Mouse (Mus musculus): Measurements from ENCODE around the gene Nr4a1. TPM values are rescaled to one million over a fixed set of nuclear protein-coding genes. Genes with fewer than 3 reads are reported as not detected.

Gene Nr4a1
- polyA plus RNA-seq, 1 experiment: 16.4 TPM

- Histone ChIP-seq H3K27me3 (ENCODE audit: control insufficient read depth, insufficient read depth, low read length) (no peaks in the 10 kb centered on the region), H3K4me3 (replicated peaks; ENCODE audit: insufficient read depth, low read depth, low read length) (no peak overlapping the region), H3K27ac (ENCODE audit: insufficient read depth, low read length) (no peak overlapping the region), H3K4me1 (ENCODE audit: control insufficient read depth, insufficient read depth, low read length) (no peaks in the 10 kb centered on the region)
- 78% methylated on average over 3 of the region's 3 CpGs for WGBS
- no peak for TF ChIP-seq POLR2A (IDR thresholded peaks at IDR 0.05; ENCODE audit: borderline replicate concordance, insufficient read depth, low read length)
- TF ChIP-seq CTCF (IDR thresholded peaks at IDR 0.05; ENCODE audit: borderline replicate concordance, insufficient read depth, low read depth, low read length): no peak
- DNase-seq: no peak
These were observed 48.1 kb downstream of the Nr4a1 start for GRCm38 (mm10) chr15:101302201-101302600.

- Histone ChIP-seq H3K27ac (ENCODE audit: insufficient read depth, low read length) (no peak overlapping the region), H3K4me1 (ENCODE audit: control insufficient read depth, insufficient read depth, low read length) (no peaks in the 10 kb centered on the region), H3K27me3 (ENCODE audit: control insufficient read depth, insufficient read depth, low read length) (no peaks in the 10 kb centered on the region), H3K4me3 (replicated peaks; ENCODE audit: insufficient read depth, low read depth, low read length) (no peak overlapping the region)
- DNase-seq: no peak
- WGBS: 87% methylated on average over 4 of the region's 4 CpGs
- TF ChIP-seq POLR2A (IDR thresholded peaks at IDR 0.05; ENCODE audit: borderline replicate concordance, insufficient read depth, low read length): no peak
- TF ChIP-seq CTCF (IDR thresholded peaks at IDR 0.05; ENCODE audit: borderline replicate concordance, insufficient read depth, low read depth, low read length): no peak
These were observed 49.8 kb downstream of the Nr4a1 start for GRCm38 (mm10) chr15:101303830-101304229.

GRCm38 (mm10) chr15:101306459-101306858 lies 52.4 kb downstream of the Nr4a1 start:
- H3K4me1 ChIP-seq (ENCODE audit: control insufficient read depth, insufficient read depth, low read length): no peaks in the 10 kb centered on the region
- H3K27ac ChIP-seq (ENCODE audit: insufficient read depth, low read length): no peak overlapping the region
- TF ChIP-seq POLR2A (IDR thresholded peaks at IDR 0.05; ENCODE audit: borderline replicate concordance, insufficient read depth, low read length): no peak
- no peak for TF ChIP-seq CTCF (IDR thresholded peaks at IDR 0.05; ENCODE audit: borderline replicate concordance, insufficient read depth, low read depth, low read length)
- WGBS: 55% methylated on average over 4 of the region's 4 CpGs
- DNase-seq: no peak
- no peaks in the 10 kb centered on the region for H3K27me3 ChIP-seq (ENCODE audit: control insufficient read depth, insufficient read depth, low read length)
- H3K4me3 ChIP-seq (replicated peaks; ENCODE audit: insufficient read depth, low read depth, low read length): no peak overlapping the region

- Histone ChIP-seq H3K4me3 (replicated peaks; ENCODE audit: insufficient read depth, low read depth, low read length) (no peak overlapping the region), H3K27ac (ENCODE audit: insufficient read depth, low read length) (no peak overlapping the region), H3K4me1 (ENCODE audit: control insufficient read depth, insufficient read depth, low read length) (no peaks in the 10 kb centered on the region), H3K27me3 (ENCODE audit: control insufficient read depth, insufficient read depth, low read length) (no peaks in the 10 kb centered on the region)
- TF ChIP-seq CTCF (IDR thresholded peaks at IDR 0.05; ENCODE audit: borderline replicate concordance, insufficient read depth, low read depth, low read length) (no peak), POLR2A (IDR thresholded peaks at IDR 0.05; ENCODE audit: borderline replicate concordance, insufficient read depth, low read length) (no peak)
- no peak for DNase-seq
- WGBS: 76% methylated on average over 13 of the region's 13 CpGs
These were observed 54.6 kb downstream of the Nr4a1 start for GRCm38 (mm10) chr15:101308440-101309348.

- 72% methylated on average over 5 of the region's 5 CpGs for WGBS
- H3K4me1 ChIP-seq (ENCODE audit: control insufficient read depth, insufficient read depth, low read length): no peaks in the 10 kb centered on the region
- no peak overlapping the region for H3K4me3 ChIP-seq (replicated peaks; ENCODE audit: insufficient read depth, low read depth, low read length)
- DNase-seq: no peak
- no peak for TF ChIP-seq POLR2A (IDR thresholded peaks at IDR 0.05; ENCODE audit: borderline replicate concordance, insufficient read depth, low read length)
- TF ChIP-seq CTCF (IDR thresholded peaks at IDR 0.05; ENCODE audit: borderline replicate concordance, insufficient read depth, low read depth, low read length): no peak
- no peaks in the 10 kb centered on the region for H3K27me3 ChIP-seq (ENCODE audit: control insufficient read depth, insufficient read depth, low read length)
- H3K27ac ChIP-seq (ENCODE audit: insufficient read depth, low read length): no peak overlapping the region
These were observed 55.4 kb downstream of the Nr4a1 start for GRCm38 (mm10) chr15:101309493-101309892.

GRCm38 (mm10) chr15:101311087-101311770 lies 57.2 kb downstream of the Nr4a1 start:
- no peak overlapping the region for H3K27ac ChIP-seq (ENCODE audit: insufficient read depth, low read length)
- no peaks in the 10 kb centered on the region for H3K4me1 ChIP-seq (ENCODE audit: control insufficient read depth, insufficient read depth, low read length)
- DNase-seq: no peak
- 16% methylated on average over 10 of the region's 15 CpGs for WGBS
- TF ChIP-seq POLR2A (IDR thresholded peaks at IDR 0.05; ENCODE audit: borderline replicate concordance, insufficient read depth, low read length): no peak
- TF ChIP-seq CTCF (IDR thresholded peaks at IDR 0.05; ENCODE audit: borderline replicate concordance, insufficient read depth, low read depth, low read length): no peak
- no peaks in the 10 kb centered on the region for H3K27me3 ChIP-seq (ENCODE audit: control insufficient read depth, insufficient read depth, low read length)
- no peak overlapping the region for H3K4me3 ChIP-seq (replicated peaks; ENCODE audit: insufficient read depth, low read depth, low read length)

GRCm38 (mm10) chr15:101312006-101312405 lies 57.9 kb downstream of the Nr4a1 start:
- Histone ChIP-seq H3K4me1 (ENCODE audit: control insufficient read depth, insufficient read depth, low read length) (no peaks in the 10 kb centered on the region), H3K27me3 (ENCODE audit: control insufficient read depth, insufficient read depth, low read length) (no peaks in the 10 kb centered on the region), H3K4me3 (replicated peaks; ENCODE audit: insufficient read depth, low read depth, low read length) (no peak overlapping the region), H3K27ac (ENCODE audit: insufficient read depth, low read length) (no peak overlapping the region)
- 88% methylated on average over 6 of the region's 6 CpGs for WGBS
- no peak for DNase-seq
- TF ChIP-seq CTCF (IDR thresholded peaks at IDR 0.05; ENCODE audit: borderline replicate concordance, insufficient read depth, low read depth, low read length) (no peak), POLR2A (IDR thresholded peaks at IDR 0.05; ENCODE audit: borderline replicate concordance, insufficient read depth, low read length) (no peak)
